Mouse (Mus musculus) spleen, adult 2 months (tissue): ENCODE measurements at regions not wholly inside any gene's neighbourhood (a gene's known extent, or its start where the extent isn't known, plus 50 kb on each side); places are given as distances from the start of the nearest gene placed in this dataset.

ENCODE experiments used
- DNase-seq, 2 experiments: peaks; one replicate each; pipeline versions ENCODE4 v3.0.0 to v3.0.0-alpha.2; 2012 to 2021; ENCODE audit warnings: low spot score in 2 of 2, low read depth in 1 of 2
- H3K27ac ChIP-seq: fragments of 200-500 bp; 2 replicates; pipeline ENCODE4 v1.5.1; 2012; ENCODE audit warnings: low read length, inconsistent platforms; ENCODE audit not compliant: insufficient read depth
- H3K27me3 ChIP-seq: fragments of 200-500 bp; 2 replicates; pipeline ENCODE4 v1.6.1; 2012; ENCODE audit warnings: mild to moderate bottlenecking, moderate library complexity, low read length, inconsistent platforms; ENCODE audit not compliant: control insufficient read depth, insufficient read depth
- H3K36me3 ChIP-seq: fragments of 200-500 bp; 2 replicates; pipeline ENCODE4 v1.6.1; 2012; ENCODE audit warnings: mild to moderate bottlenecking, low read length, inconsistent platforms; ENCODE audit not compliant: control insufficient read depth, insufficient read depth
- H3K4me1 ChIP-seq: fragments of 200-500 bp; 2 replicates; pipeline ENCODE4 v1.6.1; 2011; ENCODE audit warnings: inconsistent platforms; ENCODE audit not compliant: control insufficient read depth, insufficient read depth, insufficient read length
- H3K4me3 ChIP-seq: fragments of 200-500 bp; 2 replicates; pipeline ENCODE4 v1.5.1; 2011; ENCODE audit warnings: mild to moderate bottlenecking, inconsistent platforms; ENCODE audit not compliant: insufficient read depth, insufficient read length; ENCODE audit errors: extremely low read depth
- CTCF ChIP-seq: fragments of 200-500 bp; IDR thresholded peaks from 2 replicates; pipeline ENCODE4 v1.5.1; 2011; ENCODE audit warnings: mild to moderate bottlenecking, inconsistent platforms; ENCODE audit not compliant: insufficient read depth, insufficient read length, insufficient replicate concordance; ENCODE audit errors: extremely low read depth
- POLR2A ChIP-seq: fragments of 200-500 bp; IDR thresholded peaks from 2 replicates; pipeline ENCODE4 v1.6.1; 2011; ENCODE audit warnings: low read depth, low read length, inconsistent platforms
- WGBS: fragments of 180-500 bp; shearing (Covaris S2); methylation state at CpG from one replicate; pipeline ENCODE4 v1.1.7; 2018; 5-methylcytosine and 5-hydroxymethylcytosine counted together

DNA sequence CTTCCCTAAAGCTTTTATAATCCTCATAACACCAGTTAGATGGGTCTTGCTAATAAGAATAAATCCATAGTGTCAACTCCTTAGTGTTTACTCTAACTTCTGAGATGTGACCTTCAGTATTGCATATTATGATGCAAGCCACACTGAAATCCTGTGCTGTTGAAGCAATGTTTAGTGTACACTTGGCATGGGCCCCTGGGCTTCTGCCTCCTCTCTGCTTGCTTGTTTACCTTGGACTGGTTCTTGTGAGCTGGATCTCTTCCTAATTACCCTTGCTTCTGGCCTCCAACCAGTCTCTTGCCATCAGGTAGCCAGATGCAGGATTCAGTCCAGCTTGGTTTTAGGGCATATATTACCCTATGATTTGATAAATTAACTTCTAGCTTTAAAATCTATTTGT is 57.0 kb downstream of the Rgs2 start:
- H3K4me1 ChIP-seq = no peaks in the 10 kb centered on the region
- no peaks in the 10 kb centered on the region for H3K36me3 ChIP-seq
- H3K27ac ChIP-seq = no peak overlapping the region
- H3K27me3 ChIP-seq = no peaks in the 10 kb centered on the region
- TF ChIP-seq CTCF (no peak), POLR2A (no peak)
- no peak overlapping the region for H3K4me3 ChIP-seq
- no peak for DNase-seq

GRCm38 (mm10) chr1:143941465-143941864 is 62.5 kb downstream of the Rgs2 start:
- Histone ChIP-seq H3K36me3 (no peaks in the 10 kb centered on the region), H3K4me1 (no peaks in the 10 kb centered on the region), H3K27me3 (no peaks in the 10 kb centered on the region), H3K27ac (no peak overlapping the region), H3K4me3 (no peak overlapping the region)
- WGBS = 68% methylated on average over 5 of the region's 5 CpGs
- TF ChIP-seq POLR2A (no peak), CTCF (no peak)
- no peak for DNase-seq

GRCm38 (mm10) chr1:143939511-143939910 is 64.5 kb downstream of the Rgs2 start:
- Histone ChIP-seq H3K4me3 (no peak overlapping the region), H3K27me3 (no peaks in the 10 kb centered on the region), H3K36me3 (no peaks in the 10 kb centered on the region), H3K4me1 (no peaks in the 10 kb centered on the region), H3K27ac (no peak overlapping the region)
- TF ChIP-seq POLR2A = no peak
- TF ChIP-seq CTCF = no peak
- no peak for DNase-seq
- WGBS = 17% methylated on average over 2 of the region's 2 CpGs

DNA sequence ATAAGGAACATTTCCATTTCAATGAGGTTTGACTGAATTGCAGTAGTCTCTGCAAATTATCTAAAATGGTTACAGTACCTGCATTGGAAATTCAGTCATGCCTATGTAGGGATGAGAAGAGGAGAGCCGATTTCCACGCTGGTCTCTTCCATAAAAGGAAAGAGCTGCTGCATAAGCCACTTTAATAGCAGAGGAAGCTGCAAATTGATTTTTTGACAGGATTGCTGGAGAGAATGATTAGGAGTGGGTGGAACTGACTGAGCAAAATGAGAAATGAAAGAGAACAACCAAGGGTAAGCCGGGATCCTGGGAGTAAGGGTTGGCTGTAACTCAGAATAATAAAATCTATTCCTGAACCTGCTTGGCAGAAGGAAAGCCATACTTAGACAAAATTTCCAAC is 65.4 kb downstream of the Rgs2 start:
- TF ChIP-seq POLR2A (no peak), CTCF (no peak)
- 82% methylated on average over 3 of the region's 3 CpGs for WGBS
- no peak overlapping the region for H3K4me3 ChIP-seq
- no peak overlapping the region for H3K27ac ChIP-seq
- no peaks in the 10 kb centered on the region for H3K27me3 ChIP-seq
- H3K36me3 ChIP-seq = no peaks in the 10 kb centered on the region
- H3K4me1 ChIP-seq = no peaks in the 10 kb centered on the region
- no peak for DNase-seq

DNA sequence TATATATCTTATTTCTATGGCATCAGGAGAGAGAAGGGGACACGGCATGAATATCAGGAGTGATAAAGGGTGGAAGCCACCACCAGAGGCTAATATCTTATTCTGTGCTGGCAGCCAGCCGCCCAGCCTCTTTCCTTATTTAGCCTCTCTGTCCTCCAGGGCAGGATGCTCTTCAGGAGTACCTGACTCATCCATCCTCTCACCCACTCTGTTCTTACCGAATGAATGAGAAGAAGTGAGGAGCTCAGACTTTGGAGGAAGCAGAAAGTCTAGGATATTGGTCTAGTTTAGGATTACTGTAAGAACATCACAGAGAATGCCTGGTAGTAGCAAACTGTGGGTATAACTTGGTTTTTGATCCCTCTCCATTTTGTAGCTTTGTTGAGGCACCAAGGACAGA is 73.2 kb downstream of the Rgs2 start:
- no peak overlapping the region for H3K27ac ChIP-seq

GRCm38 (mm10) chr1:143929567-143930165 is 74.3 kb downstream of the Rgs2 start:
- TF ChIP-seq POLR2A (no peak), CTCF (no peak)
- H3K36me3 ChIP-seq = no peaks in the 10 kb centered on the region

More for the DNA sequence above, 73.2 kb downstream of the Rgs2 start:
- DNase-seq = no peak
- no peak for TF ChIP-seq CTCF
- TF ChIP-seq POLR2A = no peak
- Histone ChIP-seq H3K4me3 (no peak overlapping the region), H3K4me1 (no peaks in the 10 kb centered on the region; the same call in 1 of the 2 replicates), H3K36me3 (no peaks in the 10 kb centered on the region), H3K27me3 (no peaks in the 10 kb centered on the region)
- 89% methylated on average over 3 of the region's 3 CpGs for whole genome bisulfite sequencing

GRCm38 (mm10) chr1:143922499-143922898 is 81.5 kb downstream of the Rgs2 start:
- Histone ChIP-seq H3K4me1 (peaks cover 16% of the 10 kb centered on the region), H3K27ac (no peak overlapping the region), H3K36me3 (no peaks in the 10 kb centered on the region), H3K27me3 (no peaks in the 10 kb centered on the region), H3K4me3 (no peak overlapping the region)
- TF ChIP-seq POLR2A = no peak
- no peak for TF ChIP-seq CTCF
- WGBS = 69% methylated on average over 1 of the region's 1 CpGs
- no peak for DNase-seq

More at GRCm38 (mm10) chr1:143929567-143930165, 74.3 kb downstream of the Rgs2 start:
- 81% methylated on average over 5 of the region's 5 CpGs for WGBS
- Histone ChIP-seq H3K4me1 (no peaks in the 10 kb centered on the region; the same call in 1 of the 2 replicates), H3K27me3 (no peaks in the 10 kb centered on the region), H3K4me3 (no peak overlapping the region), H3K27ac (no peak overlapping the region)
- DNase-seq = no peak
